27 mouse cellular contexts compared by ENCODE assay signal in the genomic region with DNA sequence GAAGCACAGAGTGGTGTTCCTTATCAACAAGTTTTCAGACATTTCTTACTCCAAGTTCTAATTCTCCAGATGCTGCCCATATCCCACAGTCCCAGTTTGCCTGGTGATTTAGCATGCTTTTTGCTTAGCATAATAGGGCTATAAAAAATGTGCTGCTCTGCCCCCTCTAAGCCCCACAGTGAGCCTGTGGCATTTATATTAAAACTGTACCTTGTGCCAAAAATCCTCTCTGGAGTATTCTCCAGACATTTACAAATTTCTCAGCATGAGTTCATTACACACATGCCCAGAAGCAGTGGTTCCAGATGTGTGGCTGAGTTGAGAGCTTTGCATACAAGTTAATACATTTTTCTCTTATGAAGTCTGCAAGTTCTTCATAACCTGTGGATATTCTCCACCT. TPM values are rescaled to one million over a fixed set of nuclear protein-coding genes. Genes with fewer than 3 reads are reported as not detected.
DNase-seq lines count a peak whose midpoint lies in the region; ATAC-seq and TF ChIP-seq lines count a peak whose summit lies in the region.
"Had no signal": no experiment of that assay in that cellular context is flagged by ENCODE, and none has a peak within 500 bp of the region (broad histone marks: within the 10 kb centered on the region; RNA-seq: fewer than 3 reads in every experiment).

No protein-coding gene starts in this region.

- no peak overlapping the region for H3K4me2 ChIP-seq in embryonic facial prominence, embryonic 11.5 days (ENCODE audit: low read depth, low read length)
- no peak overlapping the region for H3K4me2 ChIP-seq in embryonic facial prominence, embryonic 14.5 days (ENCODE audit: low read depth, low read length)
- H3K4me2 ChIP-seq in limb, embryonic 15.5 days, result no peak overlapping the region
- H3K4me2 ChIP-seq: embryonic facial prominence, embryonic 13.5 days; forebrain, embryonic 12.5 days; heart, embryonic 13.5 days; hindbrain, embryonic 15.5 days had no signal

- TF ChIP-seq CTCF in lung, adult 2 months (IDR thresholded peaks at IDR 0.05; ENCODE audit: insufficient read depth, low read length), result no peak

- peak; percentile 18 for DNase-seq in embryonic facial prominence, embryonic 11.5 days (ENCODE audit: low spot score)
- DNase-seq in embryonic facial prominence, embryonic 10.5 days (ENCODE audit: low spot score), result no peak
- peak; percentile 88 for DNase-seq in embryonic facial prominence, embryonic 14.5 days (ENCODE audit: low spot score)
- peak; percentile 65 for DNase-seq in forelimb bud, embryonic 11.5 days (ENCODE audit: low read depth, low spot score)
- no peak for DNase-seq in lung, adult 2 months
- no peak for DNase-seq in layer of hippocampus, postnatal 36 days
- no peak for DNase-seq in gastrocnemius, postnatal 14 days
- DNase-seq: adrenal gland, postnatal 10 days; cerebellum, adult 11 months; cerebellum, adult 9-10 months; cerebellum, postnatal 36 days; forebrain, postnatal 0 days; gastrocnemius, adult 2 months; gastrocnemius, postnatal 36 days; heart, adult 11 months; heart, postnatal 36 days had no signal

- TF ChIP-seq POLR2A in lung, adult 2 months (IDR thresholded peaks at IDR 0.05; ENCODE audit: borderline replicate concordance, extremely low read depth, low read depth, low read length), result no peak

- H3K27ac ChIP-seq in embryonic facial prominence, embryonic 11.5 days (replicated peaks; ENCODE audit: low read depth, low read length), result no peak overlapping the region
- no peak overlapping the region for H3K27ac ChIP-seq in embryonic facial prominence, embryonic 10.5 days (replicated peaks)
- H3K27ac ChIP-seq in embryonic facial prominence, embryonic 14.5 days (replicated peaks; ENCODE audit: low read depth, low read length), result no peak overlapping the region
- no peak overlapping the region for H3K27ac ChIP-seq in limb, embryonic 15.5 days
- H3K27ac ChIP-seq: forebrain, embryonic 12.5 days; gastrocnemius, adult 2 months; heart, embryonic 13.5 days; hindbrain, embryonic 15.5 days had no signal

- no peaks in the 10 kb centered on the region for H3K9me3 ChIP-seq in embryonic facial prominence, embryonic 11.5 days (replicated peaks; ENCODE audit: control insufficient read depth, low read length)
- H3K9me3 ChIP-seq in embryonic facial prominence, embryonic 10.5 days, result no peaks in the 10 kb centered on the region
- H3K9me3 ChIP-seq in embryonic facial prominence, embryonic 14.5 days (ENCODE audit: control insufficient read depth, low read length), result no peaks in the 10 kb centered on the region
- no peaks in the 10 kb centered on the region for H3K9me3 ChIP-seq in limb, embryonic 15.5 days
- H3K9me3 ChIP-seq: embryonic facial prominence, embryonic 13.5 days; forebrain, embryonic 12.5 days; heart, embryonic 13.5 days; hindbrain, embryonic 15.5 days had no signal

- no peak for ATAC-seq in embryonic facial prominence, embryonic 11.5 days (replicated peaks; ENCODE audit: insufficient number of reproducible peaks, low FRiP score, low TSS enrichment, low read depth)
- 0 out of 2 replicates have a peak, but pooled peaks have one; percentile 7 for ATAC-seq in embryonic facial prominence, embryonic 14.5 days (ENCODE audit: low read depth)
- peak; percentile 57; the same call in 1 of the 2 replicates for ATAC-seq in limb, embryonic 15.5 days (ENCODE audit: insufficient number of reproducible peaks, low FRiP score, low TSS enrichment, low read depth)
- ATAC-seq: forebrain, postnatal 0 days; intestine, embryonic 16.5 days had no signal

- no peaks in the 10 kb centered on the region for H3K4me1 ChIP-seq in embryonic facial prominence, embryonic 11.5 days (ENCODE audit: control insufficient read depth, insufficient read depth, low read length)
- H3K4me1 ChIP-seq in embryonic facial prominence, embryonic 10.5 days, result no peaks in the 10 kb centered on the region
- H3K4me1 ChIP-seq in embryonic facial prominence, embryonic 14.5 days (ENCODE audit: control insufficient read depth, insufficient read depth, low read length), result peaks cover 12% of the 10 kb centered on the region; the same call in 1 of the 2 replicates
- H3K4me1 ChIP-seq in limb, embryonic 15.5 days, result peaks cover 18% of the 10 kb centered on the region; the same call in 1 of the 2 replicates
- no peaks in the 10 kb centered on the region for H3K4me1 ChIP-seq in lung, adult 2 months (ENCODE audit: control insufficient read depth, insufficient read depth, low read length)
- H3K4me1 ChIP-seq: heart, embryonic 13.5 days had no signal

- no peak overlapping the region for H3K9ac ChIP-seq in embryonic facial prominence, embryonic 11.5 days (replicated peaks; ENCODE audit: low read length)
- H3K9ac ChIP-seq in embryonic facial prominence, embryonic 14.5 days (ENCODE audit: low read depth, low read length), result no peak overlapping the region
- H3K9ac ChIP-seq in limb, embryonic 15.5 days, result no peak overlapping the region
- H3K9ac ChIP-seq: embryonic facial prominence, embryonic 13.5 days; forebrain, embryonic 12.5 days; forebrain, postnatal 0 days; heart, embryonic 13.5 days; hindbrain, embryonic 15.5 days had no signal

- H3K4me3 ChIP-seq in embryonic facial prominence, embryonic 11.5 days (ENCODE audit: low read depth, low read length), result no peak overlapping the region
- no peak overlapping the region for H3K4me3 ChIP-seq in embryonic facial prominence, embryonic 10.5 days
- H3K4me3 ChIP-seq in embryonic facial prominence, embryonic 14.5 days (ENCODE audit: low read depth, low read length), result no peak overlapping the region
- H3K4me3 ChIP-seq in limb, embryonic 15.5 days, result no peak overlapping the region
- H3K4me3 ChIP-seq in lung, adult 2 months (replicated peaks; ENCODE audit: extremely low read depth, low read depth, low read length), result no peak overlapping the region
- H3K4me3 ChIP-seq: embryonic facial prominence, embryonic 13.5 days; forebrain, embryonic 12.5 days; gastrocnemius, adult 2 months; heart, embryonic 13.5 days; hindbrain, embryonic 15.5 days had no signal

- intact Hi-C loops in gastrocnemius, postnatal 14 days (cut with DNase I; ENCODE audit: low total_unique reads), result no loop called here

- H3K27me3 ChIP-seq in embryonic facial prominence, embryonic 11.5 days (ENCODE audit: control insufficient read depth, insufficient read depth, low read length), result no peaks in the 10 kb centered on the region
- H3K27me3 ChIP-seq in embryonic facial prominence, embryonic 10.5 days (replicated peaks; ENCODE audit: low read depth, poor library complexity, severe bottlenecking), result no peaks in the 10 kb centered on the region
- H3K27me3 ChIP-seq in embryonic facial prominence, embryonic 14.5 days (replicated peaks; ENCODE audit: control insufficient read depth, insufficient read depth, low read length), result no peaks in the 10 kb centered on the region
- H3K27me3 ChIP-seq in limb, embryonic 15.5 days, result no peaks in the 10 kb centered on the region
- H3K27me3 ChIP-seq: forebrain, embryonic 12.5 days; hindbrain, embryonic 15.5 days had no signal

- no peaks in the 10 kb centered on the region for H3K36me3 ChIP-seq in embryonic facial prominence, embryonic 11.5 days (replicated peaks; ENCODE audit: control insufficient read depth, insufficient read depth, low read depth, low read length)
- no peaks in the 10 kb centered on the region for H3K36me3 ChIP-seq in embryonic facial prominence, embryonic 10.5 days (replicated peaks)
- no peaks in the 10 kb centered on the region for H3K36me3 ChIP-seq in embryonic facial prominence, embryonic 14.5 days (ENCODE audit: control insufficient read depth, insufficient read depth, low read length)
- peaks cover 9% of the 10 kb centered on the region; the same call in 1 of the 2 replicates for H3K36me3 ChIP-seq in limb, embryonic 15.5 days
- H3K36me3 ChIP-seq: embryonic facial prominence, embryonic 13.5 days; forebrain, embryonic 12.5 days; heart, embryonic 13.5 days; hindbrain, embryonic 15.5 days had no signal

RNA-seq across cellular contexts. Expression of a gene that starts 36.4 kb away (rescaled TPM):
- 11.1 and 16.2 TPM in 2 replicates for polyA plus RNA-seq in embryonic facial prominence, embryonic 11.5 days (2014; fragmentation: Nextera tagmentation; extraction: Ambion mirVana)
- polyA plus RNA-seq in embryonic facial prominence, embryonic 10.5 days (2016; fragmentation: Nextera tagmentation; extraction: Ambion mirVana), result 6.4 and 8.6 TPM in 2 replicates
- polyA plus RNA-seq in embryonic facial prominence, embryonic 14.5 days (2014; fragmentation: Nextera tagmentation; extraction: Ambion mirVana), result 6.1 and 6.7 TPM in 2 replicates
- polyA plus RNA-seq in limb, embryonic 15.5 days (2015; fragmentation: Nextera tagmentation; extraction: Ambion mirVana), result 4.7 and 6.5 TPM in 2 replicates
- polyA plus RNA-seq in lung, adult 2 months (2012; rRNA removed), result 1.8 and 4.0 TPM in 2 replicates
- 10 to 100 TPM; 34.0 to 38.8 TPM for total RNA-seq in layer of hippocampus, postnatal 36 days (2021)
- total RNA-seq in gastrocnemius, postnatal 14 days (2021), result 1 to 10 TPM; 6.4 to 9.7 TPM

RNA-seq across cellular contexts. Expression of a gene that starts 46.1 kb away (rescaled TPM):
- not detected in 2 replicates for polyA plus RNA-seq in embryonic facial prominence, embryonic 11.5 days (2014; fragmentation: Nextera tagmentation; extraction: Ambion mirVana)
- polyA plus RNA-seq in embryonic facial prominence, embryonic 10.5 days (2016; fragmentation: Nextera tagmentation; extraction: Ambion mirVana), result not detected in 2 replicates
- polyA plus RNA-seq in embryonic facial prominence, embryonic 14.5 days (2014; fragmentation: Nextera tagmentation; extraction: Ambion mirVana), result not detected in 2 replicates
- polyA plus RNA-seq in limb, embryonic 15.5 days (2015; fragmentation: Nextera tagmentation; extraction: Ambion mirVana), result not detected in 2 replicates
- polyA plus RNA-seq in lung, adult 2 months (2012; rRNA removed), result not detected in 2 replicates
- not detected for total RNA-seq in layer of hippocampus, postnatal 36 days (2021)
- not detected for total RNA-seq in gastrocnemius, postnatal 14 days (2021)
- total RNA-seq: adrenal gland, postnatal 10 days; adrenal gland, postnatal 4 days; ES-E14; forebrain, postnatal 0 days; gastrocnemius, adult 2 months; gastrocnemius, postnatal 36 days; heart, postnatal 36 days had no signal
- polyA plus RNA-seq: brain, embryonic 14.5 days; embryonic facial prominence, embryonic 13.5 days; forebrain, embryonic 12.5 days; forebrain, postnatal 0 days; heart, embryonic 13.5 days; heart, postnatal 0 days; hindbrain, embryonic 11.5 days; hindbrain, embryonic 15.5 days; intestine, embryonic 16.5 days had no signal

Comparison
In these comparisons a context has a peak if more than half of its experiments do, and no peak if none do; other contexts are left out.
1. DNase-seq: peak in embryonic facial prominence, embryonic 11.5 days (single experiment), embryonic facial prominence, embryonic 14.5 days (single experiment) and forelimb bud, embryonic 11.5 days (single experiment); none in embryonic facial prominence, embryonic 10.5 days (single experiment), lung, adult 2 months (single experiment), layer of hippocampus, postnatal 36 days (0 of 2) and gastrocnemius, postnatal 14 days (single experiment).